ENCODE assay signal across 24 mouse cellular contexts in genomic region chr11:102263211-102263610, GRCm38 (mm10). TPM values are rescaled to one million over a fixed set of nuclear protein-coding genes. Genes with fewer than 3 reads are reported as not detected.
A peak's percentile ranks its signal among the peaks of the same experiment; 100 is the strongest.
DNase-seq lines count a peak whose midpoint lies in the region; ATAC-seq lines count a peak whose summit lies in the region.
"Had no signal": no experiment of that assay in that cellular context is flagged by ENCODE, and none has a peak within 500 bp of the region (broad histone marks: within the 10 kb centered on the region; RNA-seq: fewer than 3 reads in every experiment).

No protein-coding gene starts in this region.

- no peaks in the 10 kb centered on the region for H3K27me3 ChIP-seq in embryonic facial prominence, embryonic 13.5 days
- H3K27me3 ChIP-seq in embryonic facial prominence, embryonic 10.5 days (replicated peaks; ENCODE audit: low read depth, poor library complexity, severe bottlenecking): no peaks in the 10 kb centered on the region
- no peaks in the 10 kb centered on the region for H3K27me3 ChIP-seq in kidney, embryonic 16.5 days (ENCODE audit: insufficient read depth, low read length)
- H3K27me3 ChIP-seq: CH12.LX; forebrain, embryonic 13.5 days; forebrain, embryonic 15.5 days; Patski had no signal

- peaks cover 9% of the 10 kb centered on the region for H3K4me1 ChIP-seq in embryonic facial prominence, embryonic 13.5 days
- H3K4me1 ChIP-seq in embryonic facial prominence, embryonic 10.5 days: peaks cover 18% of the 10 kb centered on the region
- no peaks in the 10 kb centered on the region for H3K4me1 ChIP-seq in kidney, embryonic 16.5 days (ENCODE audit: insufficient read depth, low read length)

- 91% methylated on average over 7 of the region's 7 CpGs for WGBS in embryonic facial prominence, embryonic 13.5 days
- WGBS in embryonic facial prominence, embryonic 10.5 days: 92% methylated on average over 7 of the region's 7 CpGs
- 89% methylated on average over 7 of the region's 7 CpGs for WGBS in kidney, embryonic 16.5 days

- no peaks in the 10 kb centered on the region for H3K9me3 ChIP-seq in embryonic facial prominence, embryonic 13.5 days
- no peaks in the 10 kb centered on the region for H3K9me3 ChIP-seq in embryonic facial prominence, embryonic 10.5 days
- no peaks in the 10 kb centered on the region for H3K9me3 ChIP-seq in kidney, embryonic 16.5 days (ENCODE audit: low read length)
- H3K9me3 ChIP-seq: forebrain, embryonic 13.5 days; forebrain, embryonic 15.5 days; G1E had no signal

- H3K9ac ChIP-seq in embryonic facial prominence, embryonic 13.5 days: 0 out of 2 replicates have a peak overlapping the region, but pooled peaks have one; percentile 36
- H3K9ac ChIP-seq in kidney, embryonic 16.5 days (replicated peaks; ENCODE audit: low read length): 0 out of 2 replicates have a peak overlapping the region, but pooled peaks have one; percentile 4
- H3K9ac ChIP-seq: forebrain, embryonic 13.5 days; forebrain, embryonic 15.5 days; forebrain, postnatal 0 days had no signal

- no peak for ATAC-seq in embryonic facial prominence, embryonic 13.5 days (ENCODE audit: insufficient number of reproducible peaks, insufficient read depth, low FRiP score, low TSS enrichment, low read depth)
- ATAC-seq in kidney, embryonic 16.5 days (ENCODE audit: low FRiP score, low TSS enrichment): no peak
- ATAC-seq: activated CD4-positive, CD25-positive, alpha-beta regulatory T cell, adult 4 months; CD4-positive, CD25-positive, alpha-beta regulatory T cell, adult 4 months; forebrain, embryonic 13.5 days; forebrain, embryonic 15.5 days; forebrain, postnatal 0 days; Patski had no signal

- H3K27ac ChIP-seq in embryonic facial prominence, embryonic 13.5 days: no peak overlapping the region
- H3K27ac ChIP-seq in embryonic facial prominence, embryonic 10.5 days (replicated peaks): no peak overlapping the region
- H3K27ac ChIP-seq in kidney, embryonic 16.5 days (ENCODE audit: low read length): no peak overlapping the region
- H3K27ac ChIP-seq: forebrain, embryonic 13.5 days; forebrain, embryonic 15.5 days had no signal

- H3K4me3 ChIP-seq in embryonic facial prominence, embryonic 13.5 days: no peak overlapping the region
- no peak overlapping the region for H3K4me3 ChIP-seq in embryonic facial prominence, embryonic 10.5 days
- no peak overlapping the region for H3K4me3 ChIP-seq in kidney, embryonic 16.5 days (ENCODE audit: low read length)
- H3K4me3 ChIP-seq: forebrain, embryonic 13.5 days; forebrain, embryonic 15.5 days had no signal

- peak; percentile 66 to 80 for DNase-seq in cerebellum, postnatal 10 days
- no peak for DNase-seq in cerebellum, adult 9-10 months
- DNase-seq in embryonic facial prominence, embryonic 10.5 days (ENCODE audit: low spot score): no peak
- DNase-seq in kidney, adult 11 months: peak; percentile 37
- DNase-seq in kidney, postnatal 4 days: no peak
- no peak for DNase-seq in kidney, postnatal 36 days
- DNase-seq: adrenal gland, adult 8-10 months; adrenal gland, postnatal 14 days; adrenal gland, postnatal 36 days; B cell, adult 2 months; cerebellum, adult 11-12 months; cerebellum, adult 2 months; cerebellum, adult 9-11 months; forebrain, postnatal 0 days had no signal

- H3K4me2 ChIP-seq in embryonic facial prominence, embryonic 13.5 days: no peak overlapping the region
- H3K4me2 ChIP-seq in kidney, embryonic 16.5 days (replicated peaks; ENCODE audit: low read depth, low read length): no peak overlapping the region
- H3K4me2 ChIP-seq: forebrain, embryonic 13.5 days; forebrain, embryonic 15.5 days had no signal

- H3K36me3 ChIP-seq in embryonic facial prominence, embryonic 13.5 days: peaks cover 48% of the 10 kb centered on the region
- peaks cover 72% of the 10 kb centered on the region for H3K36me3 ChIP-seq in embryonic facial prominence, embryonic 10.5 days (replicated peaks)
- H3K36me3 ChIP-seq in kidney, embryonic 16.5 days (ENCODE audit: insufficient read depth, low read length): peaks cover 5% of the 10 kb centered on the region
- H3K36me3 ChIP-seq: forebrain, embryonic 15.5 days had no signal

RNA-seq across cellular contexts. Expression of gene Asb16, which starts 5.3 kb away (rescaled TPM):
- polyA plus RNA-seq in embryonic facial prominence, embryonic 13.5 days (2015; fragmentation: Nextera tagmentation; extraction: Ambion mirVana): 0.11 and 0.18 TPM in 2 replicates
- 0.09 and 0.10 TPM in 2 replicates for polyA plus RNA-seq in embryonic facial prominence, embryonic 10.5 days (2016; fragmentation: Nextera tagmentation; extraction: Ambion mirVana)
- polyA plus RNA-seq in kidney, embryonic 16.5 days (2015; fragmentation: Nextera tagmentation; extraction: Ambion mirVana): not detected in 2 replicates
- polyA plus RNA-seq: activated CD4-positive, CD25-positive, alpha-beta regulatory T cell, adult 4 months; CD4-positive, CD25-positive, alpha-beta regulatory T cell, adult 4 months; forebrain, embryonic 11.5 days; forebrain, embryonic 13.5 days; forebrain, embryonic 15.5 days; forebrain, postnatal 0 days; G1E had no signal

RNA-seq across cellular contexts. Expression of gene BC030867, which starts 14.5 kb away (rescaled TPM):
- polyA plus RNA-seq in embryonic facial prominence, embryonic 13.5 days (2015; fragmentation: Nextera tagmentation; extraction: Ambion mirVana): 18.3 and 19.7 TPM in 2 replicates
- 30.1 and 32.4 TPM in 2 replicates for polyA plus RNA-seq in embryonic facial prominence, embryonic 10.5 days (2016; fragmentation: Nextera tagmentation; extraction: Ambion mirVana)
- 21.2 and 24.6 TPM in 2 replicates for polyA plus RNA-seq in kidney, embryonic 16.5 days (2015; fragmentation: Nextera tagmentation; extraction: Ambion mirVana)

RNA-seq across cellular contexts. Expression of gene Tmub2, which starts 21.5 kb away (rescaled TPM):
- polyA plus RNA-seq in embryonic facial prominence, embryonic 13.5 days (2015; fragmentation: Nextera tagmentation; extraction: Ambion mirVana): 51.8 and 54.8 TPM in 2 replicates
- polyA plus RNA-seq in embryonic facial prominence, embryonic 10.5 days (2016; fragmentation: Nextera tagmentation; extraction: Ambion mirVana): 45.2 and 46.2 TPM in 2 replicates
- polyA plus RNA-seq in kidney, embryonic 16.5 days (2015; fragmentation: Nextera tagmentation; extraction: Ambion mirVana): 64.4 and 66.7 TPM in 2 replicates

RNA-seq across cellular contexts. Expression of gene Atxn7l3, which starts 33.2 kb away (rescaled TPM):
- polyA plus RNA-seq in embryonic facial prominence, embryonic 13.5 days (2015; fragmentation: Nextera tagmentation; extraction: Ambion mirVana): 21.6 and 23.8 TPM in 2 replicates
- 15.6 and 18.2 TPM in 2 replicates for polyA plus RNA-seq in embryonic facial prominence, embryonic 10.5 days (2016; fragmentation: Nextera tagmentation; extraction: Ambion mirVana)
- 12.4 and 13.3 TPM in 2 replicates for polyA plus RNA-seq in kidney, embryonic 16.5 days (2015; fragmentation: Nextera tagmentation; extraction: Ambion mirVana)

RNA-seq across cellular contexts. Expression of gene Hdac5, which starts 33.2 kb away (rescaled TPM):
- polyA plus RNA-seq in embryonic facial prominence, embryonic 13.5 days (2015; fragmentation: Nextera tagmentation; extraction: Ambion mirVana): 80.5 and 84.4 TPM in 2 replicates
- 49.6 and 52.9 TPM in 2 replicates for polyA plus RNA-seq in embryonic facial prominence, embryonic 10.5 days (2016; fragmentation: Nextera tagmentation; extraction: Ambion mirVana)
- 51.5 and 59.8 TPM in 2 replicates for polyA plus RNA-seq in kidney, embryonic 16.5 days (2015; fragmentation: Nextera tagmentation; extraction: Ambion mirVana)

Comparison
In these comparisons a context has a peak if more than half of its experiments do, and no peak if none do; other contexts are left out.
1. DNase-seq: peak in cerebellum, postnatal 10 days (2 of 2) and kidney, adult 11 months (single experiment); none in cerebellum, adult 9-10 months (single experiment), embryonic facial prominence, embryonic 10.5 days (single experiment), kidney, postnatal 4 days (0 of 2) and kidney, postnatal 36 days (0 of 2).